Mouse (Mus musculus): Measurements from ENCODE around the gene Kif5a. TPM values are rescaled to one million over a fixed set of nuclear protein-coding genes. Genes with fewer than 3 reads are reported as not detected.

Gene Kif5a
- 0.74 TPM for polyA plus RNA-seq (2017; shearing (Covaris generic))

GRCm38 (mm10) chr10:127262548-127263398, at the start of gene Kif5a:
Kif5a (minus strand) TSS chr10:127263348.

GRCm38 (mm10) chr10:127311476-127312355, 48.6 kb upstream of the Kif5a start, which contains the start of gene Mars:
Mars (minus strand) TSS chr10:127311786.

GRCm38 (mm10) chr10:127288800-127289572, 25.8 kb upstream of the Kif5a start, which contains the start of gene Mbd6:
Mbd6 (minus strand) TSS chr10:127289018.

GRCm38 (mm10) chr10:127266112-127267091, 3.3 kb upstream of the Kif5a start, which contains the start of gene Dctn2:
Dctn2 (plus strand) TSS chr10:127266368.

GRCm38 (mm10) chr10:127211414-127211854, 51.7 kb downstream of the Kif5a start, which contains the start of gene Pip4k2c:
Pip4k2c (minus strand) TSS chr10:127211585.

GRCm38 (mm10) chr10:127195328-127196129, 67.6 kb downstream of the Kif5a start, which contains the start of gene Dtx3:
Dtx3 (minus strand) TSS chr10:127195728.

GRCm38 (mm10) chr10:127189651-127190381, 73.3 kb downstream of the Kif5a start, which contains the start of gene Arhgef25:
Arhgef25 (minus strand) TSS chr10:127190083.

GRCm38 (mm10) chr10:127179871-127180694, 83.1 kb downstream of the Kif5a start, which contains the start of gene Slc26a10:
Slc26a10 (minus strand) TSS chr10:127180645.

Other genes with a start within 250 kb of the Kif5a start
- gene Tsfm, start 232.5 kb downstream of the Kif5a start, polyA plus RNA-seq (2017; shearing (Covaris generic)) = 51.6 TPM
- 26.7 TPM for gene Mettl1, start 221.9 kb downstream of the Kif5a start, polyA plus RNA-seq (2017; shearing (Covaris generic))
- 0.14 TPM for gene Eef1akmt3, start 221.8 kb downstream of the Kif5a start, polyA plus RNA-seq (2017; shearing (Covaris generic))
- gene Cyp27b1, start 215.1 kb downstream of the Kif5a start, polyA plus RNA-seq (2017; shearing (Covaris generic)) = not detected
- gene March9, start 203.2 kb downstream of the Kif5a start, polyA plus RNA-seq (2017; shearing (Covaris generic)) = 1.3 TPM
- 334 TPM for gene Cdk4, start 199.8 kb downstream of the Kif5a start, polyA plus RNA-seq (2017; shearing (Covaris generic))
- gene Tspan31, start 193.1 kb downstream of the Kif5a start, polyA plus RNA-seq (2017; shearing (Covaris generic)) = 64.1 TPM
- gene Agap2, start 188.1 kb downstream of the Kif5a start, polyA plus RNA-seq (2017; shearing (Covaris generic)) = 30.6 TPM
- gene Os9, start 142.2 kb downstream of the Kif5a start, polyA plus RNA-seq (2017; shearing (Covaris generic)) = 171 TPM
- 728 TPM for gene B4galnt1, start 98.1 kb downstream of the Kif5a start, polyA plus RNA-seq (2017; shearing (Covaris generic))
- gene Slc26a10, start 82.7 kb downstream of the Kif5a start, polyA plus RNA-seq (2017; shearing (Covaris generic)) = 5.8 TPM
- 0.43 TPM for gene Arhgef25, start 73.3 kb downstream of the Kif5a start, polyA plus RNA-seq (2017; shearing (Covaris generic))
- 112 TPM for gene Dtx3, start 67.6 kb downstream of the Kif5a start, polyA plus RNA-seq (2017; shearing (Covaris generic))
- 37.4 TPM for gene Pip4k2c, start 51.8 kb downstream of the Kif5a start, polyA plus RNA-seq (2017; shearing (Covaris generic))
- 117 TPM for gene Dctn2, start 3.0 kb upstream of the Kif5a start, polyA plus RNA-seq (2017; shearing (Covaris generic))
- gene Mbd6, start 25.7 kb upstream of the Kif5a start, polyA plus RNA-seq (2017; shearing (Covaris generic)) = 13.4 TPM
- 74.3 TPM for gene Mars, start 48.4 kb upstream of the Kif5a start, polyA plus RNA-seq (2017; shearing (Covaris generic))
- gene Arhgap9, start 58.6 kb upstream of the Kif5a start, polyA plus RNA-seq (2017; shearing (Covaris generic)) = 395 TPM
- 0.54 TPM for gene Gli1, start 78.6 kb upstream of the Kif5a start, polyA plus RNA-seq (2017; shearing (Covaris generic))
- gene Inhbe, start 91.1 kb upstream of the Kif5a start, polyA plus RNA-seq (2017; shearing (Covaris generic)) = 0.07 TPM
- gene Inhbc, start 107.1 kb upstream of the Kif5a start, polyA plus RNA-seq (2017; shearing (Covaris generic)) = not detected
- 39.5 TPM for gene R3hdm2, start 117.0 kb upstream of the Kif5a start, polyA plus RNA-seq (2017; shearing (Covaris generic))
- 0.14 TPM for gene Stac3, start 238.3 kb upstream of the Kif5a start, polyA plus RNA-seq (2017; shearing (Covaris generic))